Mouse (Mus musculus) left cerebral cortex, postnatal 4 days (tissue): ENCODE results near the gene Nrd1. TPM values are rescaled to one million over a fixed set of nuclear protein-coding genes. Genes with fewer than 3 reads are reported as not detected.

Source experiments
- DNase-seq: peaks from one replicate; pipeline ENCODE4 v3.0.0-alpha.2; 2022
- intact Hi-C: fragments of 180-260 bp; cut with DNase I; formaldehyde crosslinking; loops from one replicate; pipeline ENCODE4 v1.15.1; 2025
- total RNA-seq, 2 experiments: library from RNA; stranded (reverse); gene quantifications; 2 replicates each; pipeline ENCODE4 v1.2.3; 2021

The Nrd1 gene
- total RNA-seq, 2 experiments from 2014 or later = 157 TPM

- intact Hi-C loops = no loop called here
- DNase-seq = no peak
Measured at GRCm38 (mm10) chr4:109025061-109025460, 24.6 kb downstream of the Nrd1 start.

- DNase-seq = no peak
- intact Hi-C loops = no loop called here
Measured at GRCm38 (mm10) chr4:109026543-109026942, 26.1 kb downstream of the Nrd1 start.

GRCm38 (mm10) chr4:109029857-109030256 lies 29.4 kb downstream of the Nrd1 start:
- DNase-seq = no peak
- intact Hi-C loops = loop anchor here (10.0 kb wide), 1 partner anchor 155 kb away; the partner anchor contains the start of gene Rab3b

- intact Hi-C loops = loop anchor here (10.0 kb wide), 1 partner anchor 155 kb away; the partner anchor contains the start of gene Rab3b
- DNase-seq = no peak
Measured at GRCm38 (mm10) chr4:109030266-109030665, 29.8 kb downstream of the Nrd1 start.

- intact Hi-C loops = loop anchor here (10.0 kb wide), 1 partner anchor 162 kb away; the partner anchor contains the start of gene Rab3b
- DNase-seq = peak; percentile 66
Measured at GRCm38 (mm10) chr4:109036327-109036726, 35.9 kb downstream of the Nrd1 start.

GRCm38 (mm10) chr4:109042739-109043138 lies 42.3 kb downstream of the Nrd1 start:
- intact Hi-C loops = no loop called here
- DNase-seq = no peak

GRCm38 (mm10) chr4:109043294-109043693 lies 42.8 kb downstream of the Nrd1 start:
- intact Hi-C loops = no loop called here
- DNase-seq = no peak

- intact Hi-C loops = no loop called here
- DNase-seq = no peak
Measured at GRCm38 (mm10) chr4:109043756-109044155, 43.3 kb downstream of the Nrd1 start.

- intact Hi-C loops = no loop called here
- no peak for DNase-seq
Measured at GRCm38 (mm10) chr4:109048258-109048657, 47.8 kb downstream of the Nrd1 start.

GRCm38 (mm10) chr4:109052282-109052681 lies 51.8 kb downstream of the Nrd1 start:
- intact Hi-C loops = no loop called here
- no peak for DNase-seq

- intact Hi-C loops = no loop called here
- no peak for DNase-seq
Measured at GRCm38 (mm10) chr4:109054003-109054402, 53.5 kb downstream of the Nrd1 start.

GRCm38 (mm10) chr4:109056351-109056750 lies 55.9 kb downstream of the Nrd1 start:
- intact Hi-C loops = no loop called here
- DNase-seq = no peak

GRCm38 (mm10) chr4:109057640-109058039 lies 57.2 kb downstream of the Nrd1 start:
- intact Hi-C loops = no loop called here
- no peak for DNase-seq

GRCm38 (mm10) chr4:109059255-109059821 lies 58.9 kb downstream of the Nrd1 start:
- intact Hi-C loops = no loop called here
- DNase-seq = no peak

GRCm38 (mm10) chr4:109064941-109065340 lies 64.5 kb downstream of the Nrd1 start:
- intact Hi-C loops = no loop called here
- DNase-seq = no peak

- intact Hi-C loops = no loop called here
- no peak for DNase-seq
Measured at GRCm38 (mm10) chr4:109065714-109066113, 65.3 kb downstream of the Nrd1 start.

GRCm38 (mm10) chr4:109072891-109073290 lies 72.4 kb downstream of the Nrd1 start:
- intact Hi-C loops = no loop called here
- no peak for DNase-seq

GRCm38 (mm10) chr4:109073296-109073695 lies 72.8 kb downstream of the Nrd1 start:
- no peak for DNase-seq

GRCm38 (mm10) chr4:109078941-109079340 lies 78.5 kb downstream of the Nrd1 start:
- no peak for DNase-seq
- intact Hi-C loops = no loop called here

More at GRCm38 (mm10) chr4:109073296-109073695, 72.8 kb downstream of the Nrd1 start:
- intact Hi-C loops = no loop called here

- intact Hi-C loops = no loop called here
- no peak for DNase-seq
Measured at GRCm38 (mm10) chr4:109079676-109080075, 79.2 kb downstream of the Nrd1 start.

- no peak for DNase-seq
- intact Hi-C loops = no loop called here
Measured at GRCm38 (mm10) chr4:109080118-109080517, 79.7 kb downstream of the Nrd1 start.

GRCm38 (mm10) chr4:109089171-109089570 lies 88.7 kb downstream of the Nrd1 start:
- intact Hi-C loops = no loop called here
- DNase-seq = no peak

- intact Hi-C loops = no loop called here
- no peak for DNase-seq
Measured at GRCm38 (mm10) chr4:109089999-109090398, 89.5 kb downstream of the Nrd1 start.
